Mouse (Mus musculus) c-Kit-positive CD71-negative TER-119-negative erythroid progenitor cells, embryonic 14.5 days (primary cell): Measurements from ENCODE around the gene Suds3.

Source experiments
- DNase-seq: peaks from one replicate; pipeline ENCODE4 v3.0.0-alpha.2; 2013; ENCODE audit warnings: low read depth

The Suds3 gene

DNA sequence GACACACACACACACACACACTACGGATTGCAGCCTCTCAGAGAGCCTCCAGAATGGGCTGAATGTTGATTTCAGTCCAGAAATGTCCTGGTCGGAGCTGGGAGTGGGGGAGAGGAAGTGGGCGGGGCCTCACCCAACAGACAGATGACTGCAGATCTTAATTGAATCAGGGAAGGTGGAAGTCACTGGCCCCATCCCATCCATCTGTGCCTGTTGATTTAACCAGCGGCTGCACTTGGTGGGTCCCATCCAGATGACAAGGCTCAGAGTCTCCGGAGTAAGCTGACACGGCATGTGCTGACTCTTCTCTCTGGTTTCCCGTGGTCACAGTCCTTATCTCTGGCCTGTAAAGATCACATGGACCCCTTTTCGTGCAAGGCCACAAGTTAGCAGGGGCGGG lies 20.0 kb upstream of the Suds3 start:
- no peak for DNase-seq

DNA sequence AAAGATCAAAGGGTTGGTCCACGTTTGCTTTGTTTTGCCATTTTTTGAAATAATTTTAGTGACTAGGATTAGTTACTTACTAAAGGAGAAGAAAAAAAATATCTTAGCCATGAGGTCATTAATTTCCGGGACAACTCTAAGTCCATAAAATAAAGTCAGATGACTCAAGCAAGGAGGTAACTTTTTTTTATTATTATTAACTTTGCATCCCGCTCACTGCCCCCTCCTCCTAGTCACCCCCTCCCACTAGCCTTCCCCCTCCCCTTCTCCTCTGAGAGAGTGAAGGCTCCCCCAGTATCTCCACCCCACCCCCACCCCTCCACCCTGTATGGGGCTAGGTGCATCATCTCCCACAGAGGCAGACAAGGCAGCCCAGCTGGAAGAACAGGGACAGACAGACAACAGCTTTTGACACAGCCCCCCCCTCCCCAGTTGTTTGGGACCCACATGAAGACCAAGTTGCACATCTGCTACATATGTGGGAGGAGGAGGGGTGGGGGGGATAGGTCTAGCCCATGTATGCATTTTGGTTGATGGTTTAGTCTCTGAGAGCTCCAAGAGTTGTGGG lies 19.1 kb upstream of the Suds3 start:
- DNase-seq = no peak

DNA sequence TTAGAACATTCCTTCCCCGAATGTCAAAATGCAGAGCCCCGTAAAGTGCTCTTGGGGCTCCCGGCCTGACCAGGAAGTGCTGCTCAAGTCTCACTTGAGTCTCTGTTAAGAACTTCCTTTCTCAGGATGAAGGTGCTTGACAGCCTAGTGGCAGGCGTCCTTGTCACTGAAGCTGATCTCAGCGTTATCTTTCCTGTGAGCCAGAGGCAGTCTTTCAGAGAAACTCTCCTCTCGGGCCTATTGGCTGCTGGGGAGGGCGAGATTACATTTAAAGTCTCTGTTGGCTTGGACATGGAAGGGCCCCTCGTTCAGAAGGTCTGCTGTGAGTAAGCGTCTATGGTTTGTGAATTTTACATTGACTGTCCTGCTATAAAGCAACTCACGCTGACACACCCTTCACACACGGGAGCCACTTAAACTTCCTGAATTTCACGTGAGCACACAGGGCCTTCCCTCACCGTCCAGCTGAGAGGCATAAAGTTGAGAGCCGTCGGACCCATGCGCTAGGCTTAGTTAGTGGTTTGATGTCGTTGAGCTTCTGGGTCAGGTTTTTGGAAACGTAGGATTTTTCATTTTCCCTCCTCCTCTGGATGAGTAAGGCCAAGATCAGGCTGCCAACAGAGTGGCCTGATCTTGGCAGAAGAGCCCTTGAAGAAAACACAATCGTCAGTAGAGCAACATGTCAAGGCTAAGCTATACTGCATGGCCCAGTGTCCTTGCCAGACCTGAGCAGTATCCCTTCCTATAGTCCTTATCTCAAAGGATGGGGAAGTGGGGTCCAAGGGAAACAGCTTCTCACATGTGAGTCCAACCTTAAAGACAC lies 18.4 kb upstream of the Suds3 start:
- no peak for DNase-seq

DNA sequence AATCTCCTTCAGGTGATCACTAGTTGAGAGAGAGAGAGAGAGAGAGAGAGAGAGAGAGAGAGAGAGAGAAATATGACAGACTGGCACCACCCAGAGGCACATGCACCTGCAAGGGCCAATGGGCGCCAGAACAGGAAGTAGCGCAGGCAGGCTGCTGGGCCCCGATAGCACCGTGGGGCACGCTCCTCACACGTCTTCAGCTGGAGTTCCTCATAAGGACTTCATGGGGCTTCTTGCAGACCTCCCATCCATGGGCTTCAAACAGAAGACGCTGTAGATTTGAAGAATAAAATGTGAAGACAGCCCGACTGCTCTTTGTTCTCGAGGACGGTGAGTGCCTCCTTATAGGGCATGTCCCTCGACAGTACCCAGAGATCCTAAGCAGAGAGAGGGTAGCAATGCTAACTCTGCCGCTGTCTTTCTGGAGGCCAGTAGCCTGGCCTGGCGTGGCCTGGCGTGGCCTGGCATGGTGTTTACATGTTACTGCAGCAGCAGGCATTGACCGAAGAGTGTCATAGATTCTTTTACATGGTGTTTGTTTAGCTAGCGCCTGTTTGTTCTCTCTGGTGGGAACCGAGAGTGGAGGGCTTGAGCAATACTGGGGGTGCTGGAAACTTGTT lies 17.6 kb upstream of the Suds3 start:
- peak; percentile 54 for DNase-seq

DNA sequence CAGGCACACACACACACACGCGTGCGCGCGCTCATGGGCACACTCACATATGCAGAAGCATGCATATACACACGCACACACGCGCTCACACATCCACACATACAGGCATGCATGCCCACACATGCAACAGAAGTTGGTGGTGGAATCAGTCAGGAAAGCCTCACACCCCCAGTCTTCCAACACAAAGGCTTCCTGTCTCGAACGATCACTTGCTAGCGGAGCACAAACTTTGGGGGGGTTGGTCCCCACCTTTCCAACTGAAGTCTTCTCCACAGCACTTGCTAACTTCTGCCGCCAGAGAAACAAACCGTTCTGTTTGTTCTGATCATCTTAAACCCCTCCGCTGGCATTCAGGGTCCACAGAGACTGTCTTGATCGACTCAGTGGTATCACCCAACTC lies 14.8 kb upstream of the Suds3 start:
- no peak for DNase-seq

DNA sequence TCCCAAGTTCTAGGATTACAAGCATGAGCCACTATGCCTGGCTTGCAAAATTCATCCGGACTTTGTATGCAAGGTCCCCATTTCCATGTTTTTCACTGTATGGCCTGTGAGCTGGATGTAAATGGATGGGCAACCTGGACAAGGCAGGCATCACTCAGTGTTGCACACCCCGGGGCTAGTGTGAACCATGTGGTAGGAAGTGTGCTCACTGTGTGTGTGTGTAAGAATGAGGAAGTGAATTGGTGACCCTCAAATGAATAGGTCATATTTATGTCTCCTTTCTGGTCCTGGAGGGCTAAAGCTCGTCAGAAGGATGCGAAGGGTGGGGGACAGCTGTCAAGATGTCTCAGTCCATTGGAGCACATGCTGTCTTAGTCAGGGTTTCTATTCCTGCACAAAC lies 11.1 kb upstream of the Suds3 start:
- no peak for DNase-seq

DNA sequence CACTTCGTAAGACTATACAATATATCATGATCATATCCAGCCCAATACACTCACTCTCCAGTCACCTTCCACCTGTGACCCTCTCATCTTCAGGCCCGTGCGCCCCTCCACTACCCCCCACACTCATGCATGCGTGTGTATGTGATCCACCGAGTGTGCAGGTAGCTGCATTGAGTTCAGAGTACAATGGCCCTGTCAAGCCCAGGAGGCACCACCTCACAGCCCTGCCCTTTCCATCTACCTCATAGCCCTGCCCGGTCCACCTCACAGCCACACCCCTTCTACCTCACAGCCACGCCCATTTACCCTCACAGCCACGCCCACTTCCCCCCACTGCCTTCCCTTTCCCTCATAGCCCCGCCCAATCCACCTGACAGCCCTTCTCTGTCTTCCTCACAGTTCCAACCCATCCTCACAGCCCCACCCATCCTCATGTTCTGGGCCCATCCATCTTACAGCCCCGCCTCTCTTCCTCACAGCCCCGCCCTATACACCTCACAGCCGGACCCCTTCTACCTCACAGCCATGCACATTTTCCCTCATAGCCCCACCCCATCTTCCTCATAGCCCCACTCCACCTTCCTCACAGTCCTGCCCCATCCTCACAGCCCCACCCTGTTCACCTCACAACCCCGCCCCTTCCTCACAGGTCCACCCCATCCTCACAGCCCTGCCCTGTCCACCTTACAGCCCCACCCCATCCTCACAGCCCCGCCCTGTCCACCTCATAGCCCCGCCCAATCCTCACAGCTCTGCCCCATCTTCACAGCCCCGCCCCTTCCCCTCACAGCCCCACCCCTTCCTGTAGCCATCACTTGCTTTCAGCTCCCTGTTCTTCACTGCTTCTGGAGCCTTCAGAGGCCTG lies 9.8 kb upstream of the Suds3 start:
- no peak for DNase-seq

DNA sequence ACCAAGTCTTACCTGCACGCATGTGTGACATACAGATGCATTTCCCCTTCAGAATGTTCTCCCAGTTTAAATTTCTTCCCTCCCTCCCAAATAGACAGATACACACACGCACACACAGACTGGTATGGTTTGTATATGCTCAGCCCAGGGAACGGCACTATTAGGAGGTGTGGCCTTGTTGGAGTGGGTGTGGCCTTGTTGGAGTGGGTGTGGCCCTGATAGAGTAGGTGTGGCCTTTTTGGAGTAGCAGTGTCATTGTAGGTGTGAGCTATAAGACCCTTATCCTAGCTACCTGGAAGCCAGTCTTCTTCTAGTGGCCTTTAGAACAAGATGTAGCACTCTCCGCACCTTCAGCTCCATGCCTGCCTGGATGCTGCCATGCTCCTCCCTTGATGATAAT lies 7.9 kb upstream of the Suds3 start:
- DNase-seq = no peak

DNA sequence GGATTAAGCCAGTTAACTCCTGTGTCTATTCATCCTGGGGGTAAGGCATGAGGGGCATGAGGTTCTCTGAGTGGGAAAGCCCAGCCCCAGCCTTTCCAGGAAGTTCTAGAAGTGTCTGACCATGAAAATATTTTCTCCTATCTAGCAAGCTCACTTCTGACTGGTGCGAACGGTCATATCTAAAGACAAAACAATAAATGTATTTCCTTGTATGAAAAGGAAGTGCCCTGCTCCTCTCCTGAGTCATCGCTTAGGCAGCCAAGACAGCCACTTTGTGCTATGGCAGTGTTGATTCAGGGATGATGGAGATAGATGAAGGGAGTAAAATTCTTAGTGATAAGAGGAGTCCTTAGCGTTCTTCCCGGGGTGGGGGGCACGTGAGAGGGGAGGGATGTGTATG lies 7.2 kb upstream of the Suds3 start:
- DNase-seq = no peak

DNA sequence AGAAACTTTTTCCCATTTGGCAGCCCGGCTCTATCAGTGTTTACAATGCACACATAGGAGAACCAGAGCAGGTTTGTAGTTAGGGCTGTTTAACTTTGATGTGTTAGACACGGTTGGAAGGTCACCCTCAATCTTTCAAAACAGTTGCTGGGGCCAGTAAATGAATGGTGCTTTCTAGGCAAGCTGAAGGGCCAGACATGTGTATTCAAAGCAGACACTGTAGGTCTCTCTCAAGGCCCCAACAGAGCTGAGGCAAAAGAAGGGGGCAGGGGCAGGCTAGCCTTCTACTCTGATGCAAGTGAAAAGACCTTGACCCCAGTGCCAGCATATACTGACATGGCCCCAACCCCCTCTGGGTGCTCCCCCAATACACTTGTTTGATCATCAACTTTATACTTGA lies 5.7 kb upstream of the Suds3 start:
- no peak for DNase-seq

DNA sequence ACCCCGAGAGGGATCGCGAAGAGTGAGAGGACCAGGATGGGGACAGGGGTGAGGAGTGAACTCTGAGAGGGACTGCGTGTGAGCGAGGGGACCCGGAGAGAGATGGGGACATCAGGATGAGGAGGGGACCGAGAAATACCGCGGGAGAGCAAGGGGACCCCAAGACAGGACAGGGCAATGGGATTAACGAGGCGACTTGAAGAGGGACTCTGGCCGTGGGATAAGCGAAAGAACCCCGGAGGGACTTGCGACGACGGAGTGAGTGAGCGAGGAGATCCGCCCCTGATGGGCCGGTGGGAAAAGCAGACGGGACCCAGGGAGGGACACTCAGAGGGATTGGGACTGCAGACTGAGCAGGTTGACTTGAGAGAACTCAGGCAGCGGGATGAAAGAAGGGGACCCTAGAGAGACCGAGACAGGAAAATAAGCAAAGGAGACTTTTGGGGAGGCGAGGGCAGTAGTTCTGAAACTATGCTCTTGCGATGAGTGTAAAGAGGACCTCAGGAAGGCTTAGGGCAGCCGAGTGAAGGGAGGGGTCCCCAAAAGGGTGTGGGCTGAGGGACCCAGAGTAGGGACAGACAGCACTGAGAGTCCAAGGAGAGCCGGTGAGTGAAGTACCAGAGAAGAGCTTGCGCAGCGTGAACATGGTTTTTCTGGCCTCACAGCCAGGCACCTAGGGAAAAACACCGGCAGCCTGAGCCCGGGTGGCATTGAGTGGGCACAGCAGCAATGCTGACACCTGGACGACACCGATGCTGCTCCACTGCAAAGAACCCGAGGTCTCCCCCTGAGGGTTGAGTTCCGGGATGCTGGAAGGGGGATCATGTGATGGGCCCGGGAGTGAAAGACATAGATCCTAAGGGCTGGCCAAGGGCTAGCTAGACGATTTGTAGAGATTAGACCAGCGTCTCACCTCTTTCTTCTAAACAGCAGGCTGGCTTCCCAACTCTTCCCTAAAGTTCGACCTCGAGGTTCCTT lies 4.9 kb upstream of the Suds3 start:
- no peak for DNase-seq

DNA sequence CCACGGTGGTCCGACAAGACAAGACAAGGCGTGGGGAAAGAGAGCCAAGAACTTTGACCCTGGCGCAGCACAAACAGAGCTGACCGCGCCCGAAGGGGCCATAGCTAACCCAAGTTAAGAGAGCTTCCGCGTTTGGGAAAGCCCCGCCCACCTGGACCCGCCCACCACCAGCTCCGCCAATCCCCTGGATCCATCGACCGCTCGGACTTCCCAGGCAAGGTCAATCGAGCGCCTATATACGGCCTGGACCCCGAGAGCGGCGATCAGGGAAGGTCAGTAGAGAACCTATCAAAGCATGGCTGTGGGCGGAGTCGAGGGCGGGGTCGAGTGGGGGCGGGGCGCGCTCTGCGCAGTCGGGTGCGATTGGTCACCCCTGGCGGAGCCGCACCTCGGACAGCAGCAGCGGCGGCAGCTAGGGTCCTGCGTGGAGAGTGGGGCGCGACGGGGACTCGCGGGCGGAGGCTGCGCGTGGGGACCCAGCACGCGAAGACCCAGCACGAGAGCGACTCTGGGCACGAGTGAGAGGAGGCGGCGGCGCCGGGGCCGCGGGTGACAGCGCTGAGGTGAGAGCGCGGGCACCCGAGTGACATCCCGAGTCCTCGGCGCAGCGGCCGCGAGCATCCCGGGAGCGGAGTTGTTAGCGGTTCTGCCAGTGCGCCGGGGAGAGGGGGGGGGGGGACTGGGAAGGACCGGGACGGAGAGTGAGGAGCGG lies 4.0 kb upstream of the Suds3 start, which contains the start of gene Taok3:
Taok3 (plus strand) TSS at position 353 of the 712 bp plus-strand sequence.
- peak; percentile 98 for DNase-seq

DNA sequence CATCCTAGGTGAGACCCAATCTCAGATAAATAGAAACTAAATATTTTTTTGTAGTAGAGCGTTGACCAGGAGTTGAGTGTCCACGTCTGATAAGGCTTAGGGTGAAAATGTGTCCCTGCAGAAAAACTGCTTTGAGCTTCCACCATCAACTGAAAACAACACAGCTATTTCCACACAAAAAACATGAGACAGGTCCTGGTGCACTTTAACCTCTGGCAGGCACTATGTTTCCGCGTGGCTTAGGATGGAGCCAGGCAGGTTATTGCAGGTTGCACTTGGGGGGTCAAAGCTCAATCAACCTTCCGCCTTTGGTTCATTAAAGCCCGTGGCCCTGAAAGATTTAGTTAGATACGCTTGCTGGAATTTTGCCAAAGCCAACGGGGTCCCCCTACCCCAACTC lies 2.9 kb upstream of the Suds3 start:
- DNase-seq = no peak

DNA sequence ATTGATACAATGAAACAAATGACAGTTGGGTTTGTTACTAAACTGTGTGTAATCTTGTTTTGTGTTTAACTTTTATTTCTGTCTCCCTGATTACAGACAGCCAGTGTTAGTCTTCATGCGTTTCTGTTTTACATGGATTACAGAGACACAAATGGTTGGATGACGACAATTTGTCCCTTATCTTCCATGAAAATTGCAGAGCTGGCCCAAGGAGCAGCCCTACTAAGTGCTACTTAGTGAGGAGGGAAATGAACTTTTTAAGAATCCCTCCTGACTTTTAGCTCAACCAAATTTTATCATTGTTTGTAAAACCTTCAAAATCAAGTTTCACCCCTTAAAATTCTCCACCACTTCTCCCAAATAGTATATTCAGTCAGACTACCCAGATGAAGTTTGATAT lies 2.3 kb upstream of the Suds3 start:
- no peak for DNase-seq

DNA sequence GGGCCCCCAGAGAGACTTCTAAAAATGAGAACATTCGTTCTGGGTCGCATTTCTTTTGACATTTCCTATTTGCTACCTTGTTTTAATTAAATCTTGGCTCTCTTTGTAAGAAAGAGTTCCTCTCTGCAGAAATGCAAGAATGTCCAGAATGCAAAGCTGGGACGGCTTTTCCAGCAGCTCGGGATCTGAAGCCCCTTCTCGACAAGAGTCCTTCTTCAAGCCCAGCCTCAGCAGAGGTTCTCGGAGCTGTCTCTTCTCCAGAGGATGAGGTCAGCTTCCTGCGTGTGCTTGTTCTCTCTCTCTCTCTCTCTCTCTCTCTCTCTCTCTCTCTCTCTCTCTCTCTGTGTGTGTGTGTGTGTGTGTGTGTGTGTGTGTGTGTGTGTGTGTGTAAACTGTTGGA lies 1.8 kb upstream of the Suds3 start:
- DNase-seq = no peak

DNA sequence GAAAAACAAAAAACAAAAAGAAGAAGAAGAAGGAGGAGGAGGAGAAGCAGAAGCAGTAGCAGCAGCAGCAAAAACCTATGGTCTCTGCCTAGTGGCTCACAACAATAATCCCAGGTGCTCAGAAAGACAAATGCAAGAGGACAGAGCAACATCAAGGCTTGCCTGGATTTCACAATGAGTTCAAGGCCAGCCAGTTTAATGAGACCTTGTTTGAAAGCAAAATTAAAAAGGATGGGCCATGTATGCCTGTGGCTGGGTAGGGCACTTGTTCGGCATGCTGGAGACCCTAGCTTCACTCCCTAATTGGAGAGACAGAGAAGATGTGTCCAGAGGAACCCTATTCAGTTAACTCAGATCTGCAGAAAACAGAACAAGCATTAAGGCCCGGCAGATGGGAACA lies 1.3 kb upstream of the Suds3 start:
- no peak for DNase-seq

DNA sequence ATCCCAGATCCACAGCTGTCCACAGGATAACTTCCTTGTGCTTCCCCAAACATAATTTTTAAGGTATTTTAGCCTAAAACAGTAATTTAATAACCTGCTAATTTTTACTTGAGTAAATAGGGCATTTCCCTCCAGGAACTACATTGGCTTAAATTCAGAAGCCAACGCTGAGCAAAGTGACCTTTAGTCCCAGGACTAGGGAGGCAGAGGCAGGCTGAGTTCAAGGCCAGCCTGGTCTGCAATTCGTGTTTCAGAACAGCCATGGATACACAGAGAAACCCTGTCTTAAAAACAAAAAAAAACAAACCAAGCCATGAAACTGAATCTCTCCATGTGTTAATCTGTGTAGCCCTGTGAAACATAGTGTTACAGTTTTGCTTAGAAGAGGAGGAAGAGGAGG lies 747 bp upstream of the Suds3 start:
- no peak for DNase-seq

DNA sequence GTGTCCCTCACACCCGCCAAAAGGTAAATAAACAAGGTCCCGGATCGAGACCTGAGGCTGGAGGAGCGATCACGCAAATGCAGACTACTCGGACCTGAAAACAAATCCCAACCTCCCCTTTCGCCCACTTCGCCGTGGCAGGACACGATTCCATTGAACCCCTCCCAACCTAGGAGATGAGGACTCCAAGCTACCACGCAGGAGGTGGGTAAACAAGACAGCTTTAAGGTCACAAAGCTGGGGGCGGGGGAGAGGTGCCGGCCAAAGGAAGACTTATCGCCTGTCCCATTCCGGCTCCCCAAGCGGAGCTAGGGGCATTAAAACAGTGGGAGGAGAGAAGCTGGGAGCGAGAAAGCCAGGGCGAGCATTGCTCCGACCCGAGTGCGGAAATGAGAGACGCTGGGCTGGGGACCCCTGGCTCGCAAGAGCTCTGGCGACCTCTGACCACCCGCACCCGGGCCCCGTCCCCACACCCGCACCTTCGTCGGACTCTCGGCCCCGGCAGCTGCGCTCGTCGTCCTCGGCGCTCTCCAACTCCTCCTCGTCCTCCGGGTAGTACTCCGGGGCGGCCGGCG lies 633 bp downstream of the Suds3 start:
- DNase-seq = no peak

DNA sequence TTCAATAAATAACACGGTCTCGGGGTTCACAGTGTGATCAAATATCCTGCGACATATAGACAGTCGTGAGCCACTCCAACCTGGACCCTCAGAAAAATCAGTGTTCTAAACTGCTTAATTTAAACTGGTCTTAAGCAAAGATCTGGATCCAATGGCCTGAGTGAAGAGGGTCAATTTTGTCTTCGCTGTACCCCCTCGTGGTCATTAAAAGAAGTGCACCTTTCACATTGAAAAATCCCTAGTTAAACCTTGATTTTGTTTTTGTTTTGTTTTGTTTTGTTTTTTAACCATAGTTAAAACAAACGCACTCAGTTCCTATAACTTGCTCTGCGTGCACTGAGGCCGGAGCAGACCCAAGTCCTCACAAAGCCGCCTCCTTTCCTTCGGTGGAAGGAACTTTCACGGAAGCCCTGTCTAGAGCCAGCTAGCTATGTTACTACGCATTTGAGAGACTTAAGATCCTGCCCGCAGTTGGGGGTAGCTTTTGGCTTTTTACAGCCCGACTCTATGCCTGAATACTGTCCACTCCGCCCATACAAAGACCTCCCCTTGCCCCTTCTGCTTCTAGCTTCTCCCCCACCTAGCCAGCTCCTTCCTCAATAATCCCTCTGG lies 1.2 kb downstream of the Suds3 start:
- DNase-seq = no peak

DNA sequence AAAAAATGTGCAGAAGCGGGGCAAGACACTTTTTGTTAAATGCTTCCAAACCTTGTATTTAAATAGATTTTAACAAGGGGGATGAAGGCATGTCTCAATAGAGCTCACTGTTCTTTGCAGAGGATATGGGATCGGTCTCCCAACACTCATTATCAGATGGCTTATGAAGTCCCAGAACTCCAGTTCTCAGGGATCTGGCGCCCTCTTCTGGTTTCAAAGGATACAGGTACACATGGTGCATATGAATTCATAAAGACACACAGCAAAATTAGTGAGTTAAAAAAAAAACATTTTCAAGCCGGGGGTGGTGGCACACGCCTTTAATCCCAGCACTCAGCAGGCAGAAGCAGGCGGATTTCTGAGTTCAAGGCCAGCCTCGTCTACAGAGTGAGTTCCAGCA lies 2.6 kb downstream of the Suds3 start:
- no peak for DNase-seq
